Mouse (Mus musculus) gastrocnemius, postnatal 25 days (tissue): ENCODE measurements at regions not wholly inside any gene's neighbourhood (a gene's known extent, or its start where the extent isn't known, plus 50 kb on each side); places are given as distances from the start of the nearest gene placed in this dataset.
A peak's percentile ranks its signal among the peaks of the same experiment; 100 is the strongest.

Experiments used
- DNase-seq: peaks from one replicate; pipeline ENCODE4 v3.0.0; 2022

DNA sequence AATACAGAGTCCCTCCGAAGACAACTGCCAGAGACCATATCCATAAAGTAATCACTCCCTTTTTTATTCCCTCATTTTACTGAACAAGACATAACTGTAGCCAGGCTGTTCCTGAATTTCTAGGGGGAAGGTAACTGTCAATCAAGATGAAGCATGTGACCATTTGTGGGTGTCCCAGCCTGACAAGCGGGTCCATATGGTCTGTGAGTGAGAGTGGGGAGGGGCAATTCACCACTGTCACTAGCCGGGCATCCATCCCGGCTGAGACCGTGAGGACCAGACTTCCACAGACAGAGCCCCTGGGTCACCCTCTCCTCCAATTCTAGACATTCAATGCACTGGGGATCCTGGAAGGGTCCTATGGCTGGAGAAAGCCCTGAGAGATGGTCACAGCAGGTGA, 54.6 kb downstream of the Gm11733 start:
- DNase-seq: no peak

- DNase-seq: no peak
These were observed 56.4 kb downstream of the Gm11733 start for GRCm38 (mm10) chr11:117540609-117541008.

DNA sequence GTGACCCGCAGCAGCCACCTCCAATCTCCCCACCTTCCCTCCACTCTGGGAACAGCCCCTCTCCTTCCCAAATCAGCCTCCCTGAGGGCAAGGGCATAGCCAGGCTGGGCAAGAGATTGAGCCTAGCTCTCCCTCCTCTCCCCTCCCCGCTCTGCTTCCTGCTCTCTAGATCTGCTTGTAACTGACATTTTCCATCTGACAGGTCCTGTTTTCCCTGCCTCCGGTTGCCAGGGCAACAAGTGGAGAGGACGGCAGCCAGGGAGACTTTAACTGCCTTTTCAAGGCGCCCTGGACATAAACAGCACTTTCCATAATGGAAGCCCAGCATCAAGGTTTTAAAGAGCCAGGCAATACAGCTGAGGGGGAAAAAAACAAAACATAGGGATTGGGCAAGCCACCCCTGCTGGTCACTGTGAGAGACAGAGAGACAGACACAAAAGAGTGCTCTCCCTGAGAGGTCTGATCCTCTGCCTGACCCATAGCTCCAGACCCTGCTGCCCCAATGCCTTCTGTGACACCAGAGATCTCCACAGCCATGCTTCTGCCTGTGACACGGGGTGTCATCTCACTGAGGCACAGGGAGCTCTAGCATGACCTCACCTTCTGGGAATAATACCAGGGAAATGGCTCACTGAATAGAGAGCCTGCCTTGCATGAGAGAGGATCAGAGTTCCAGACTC, 57.2 kb downstream of the Gm11733 start:
- DNase-seq: peak; percentile 49

GRCm38 (mm10) chr11:117543191-117543590, 59.0 kb downstream of the Gm11733 start:
- peak; percentile 85 for DNase-seq

DNA sequence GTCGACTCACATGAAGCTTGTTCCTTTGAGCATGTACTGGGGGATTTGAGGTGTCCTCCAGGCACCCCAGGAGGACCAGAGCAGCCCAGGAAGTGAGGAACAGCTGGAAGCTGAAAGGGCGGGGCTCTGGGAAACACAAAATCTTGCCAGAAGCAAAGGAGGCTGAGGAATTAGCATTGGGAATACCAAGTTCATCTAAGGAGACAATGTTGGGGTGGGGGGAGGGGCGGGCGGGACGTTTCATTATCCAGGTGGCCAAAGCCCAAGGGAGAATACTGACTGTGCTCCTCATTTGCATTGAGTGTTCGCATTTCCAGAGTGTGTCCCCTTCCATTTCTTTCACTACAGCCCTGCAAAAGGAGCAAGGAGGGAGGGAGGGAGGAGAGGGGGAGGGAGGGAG, 60.3 kb downstream of the Gm11733 start:
- DNase-seq: no peak

DNA sequence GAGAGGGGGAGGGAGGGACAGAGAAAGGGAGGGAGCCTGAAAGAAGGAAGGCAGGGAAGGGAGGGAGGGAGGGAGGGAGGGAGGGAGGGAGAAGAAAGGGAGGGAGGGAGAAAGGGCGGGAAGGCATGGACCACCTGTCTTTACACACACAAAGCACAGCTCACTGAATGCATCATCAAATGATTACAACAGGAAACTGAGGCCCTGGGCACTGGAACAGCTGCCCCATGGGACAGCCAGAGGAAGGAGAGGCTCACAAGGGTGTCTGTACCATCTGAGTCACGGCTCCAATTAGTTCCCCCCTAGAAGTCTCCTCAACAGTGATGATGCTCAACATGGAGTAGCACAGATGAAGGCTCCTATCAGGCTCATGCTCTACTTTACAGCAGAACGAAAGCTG, 60.8 kb downstream of the Gm11733 start:
- no peak for DNase-seq

DNA sequence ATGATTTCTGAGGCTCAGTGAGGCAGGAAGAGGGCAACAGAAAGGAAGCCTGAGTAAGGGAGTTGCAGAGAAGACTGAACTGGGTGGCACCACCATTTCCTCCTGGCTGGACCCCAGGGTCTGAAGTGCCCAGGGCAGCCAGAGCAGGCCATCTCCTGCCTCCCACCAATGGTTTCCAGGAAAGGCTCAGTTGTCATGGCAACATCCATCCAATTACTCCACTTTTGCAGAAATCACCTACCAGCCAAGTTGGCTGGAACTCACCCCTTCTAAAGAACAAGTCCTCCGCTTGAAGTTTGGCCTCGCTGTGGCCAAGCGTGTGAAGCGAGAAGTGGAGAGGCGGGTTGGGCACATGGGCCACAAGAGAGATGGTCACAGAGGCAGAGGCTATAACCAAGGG, 67.8 kb downstream of the Gm11733 start:
- DNase-seq: no peak

GRCm38 (mm10) chr11:117552430-117552969, 68.3 kb downstream of the Gm11733 start:
- peak; percentile 77 for DNase-seq

DNA sequence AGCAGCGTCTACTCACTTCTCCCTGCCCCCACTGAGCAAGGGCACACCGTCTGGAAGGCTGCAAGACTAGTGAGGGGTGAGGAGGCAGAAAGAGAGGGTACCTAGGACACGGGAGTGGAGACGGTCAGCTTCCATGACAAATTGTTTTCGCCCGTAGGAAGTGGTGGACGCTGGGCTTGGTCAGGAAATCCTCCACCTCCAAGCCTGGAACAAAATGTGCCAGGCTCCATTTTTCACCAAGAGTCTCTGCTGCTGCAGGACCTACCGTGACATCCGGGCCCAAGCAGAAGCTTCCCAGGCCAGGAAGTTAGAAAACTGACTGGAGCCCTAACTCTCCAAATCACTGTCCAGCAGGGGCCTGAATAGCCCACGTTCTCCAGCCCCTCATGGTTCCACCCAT, 69.9 kb downstream of the Gm11733 start:
- DNase-seq: no peak

DNA sequence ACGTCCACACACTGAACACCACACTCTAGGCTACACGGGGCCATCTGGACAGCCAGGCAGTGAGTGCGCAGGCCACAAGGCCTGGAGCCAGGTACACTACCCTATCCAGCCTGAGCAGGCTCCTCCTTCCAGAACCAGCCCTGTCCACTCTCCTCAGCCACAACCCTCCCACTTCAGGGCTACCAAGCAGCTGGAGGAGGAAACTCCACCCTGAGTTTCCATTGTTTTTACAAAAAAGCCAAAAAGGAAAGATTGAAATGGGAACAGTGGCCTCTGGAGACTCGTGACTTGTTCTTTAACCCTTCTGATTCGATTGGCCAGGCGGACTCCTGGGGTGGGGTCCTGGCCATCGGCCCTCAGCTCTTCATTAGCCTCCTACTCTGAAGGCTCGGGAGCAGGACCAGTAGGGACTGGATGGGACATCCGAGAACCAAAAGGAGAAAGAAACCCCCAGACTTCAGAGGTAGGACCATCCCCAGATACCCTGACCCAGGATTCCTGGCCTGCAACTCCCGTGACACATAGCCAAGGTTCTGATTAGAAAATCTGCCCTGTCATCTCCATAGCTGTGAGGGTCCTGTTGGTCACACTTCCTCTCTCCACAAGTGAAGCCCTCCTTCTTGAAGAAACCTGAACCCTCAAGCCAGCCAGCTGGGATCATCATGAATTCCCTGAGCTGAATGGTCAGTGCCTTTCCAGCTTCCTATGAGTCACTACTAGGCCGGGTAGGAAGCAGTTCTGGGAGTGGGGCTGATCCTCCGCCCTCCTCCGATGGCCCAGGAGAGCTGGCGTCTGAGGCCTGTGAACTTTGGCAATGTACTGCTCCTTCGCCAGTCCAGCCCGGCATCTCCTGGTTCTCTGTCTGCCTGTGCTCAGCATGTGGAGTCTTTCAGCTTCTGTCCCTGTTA, 73.6 kb downstream of the Gm11733 start:
- DNase-seq: peak; percentile 84

DNA sequence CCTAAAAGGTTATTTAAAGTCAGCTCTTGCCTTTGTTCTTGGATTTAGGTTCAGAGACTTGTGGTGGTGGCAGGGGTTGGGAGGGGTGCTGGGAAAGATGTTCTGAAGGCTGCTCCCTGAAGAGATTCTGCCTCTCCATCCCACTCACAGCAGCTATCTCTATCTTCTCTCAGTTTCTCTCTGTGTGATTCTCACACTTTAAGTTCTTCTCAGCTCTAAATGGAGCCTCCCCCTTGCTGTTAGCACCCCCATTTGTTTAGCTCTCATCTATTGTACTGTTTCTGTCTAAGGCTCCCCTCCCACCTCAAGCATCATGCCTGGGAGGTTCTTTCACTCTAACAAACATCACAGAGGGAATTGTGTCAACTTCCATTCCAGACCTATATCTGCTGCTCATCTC, 75.7 kb downstream of the Gm11733 start:
- no peak for DNase-seq

GRCm38 (mm10) chr11:117567961-117568605, 83.9 kb downstream of the Gm11733 start:
- peak; percentile 56 for DNase-seq

DNA sequence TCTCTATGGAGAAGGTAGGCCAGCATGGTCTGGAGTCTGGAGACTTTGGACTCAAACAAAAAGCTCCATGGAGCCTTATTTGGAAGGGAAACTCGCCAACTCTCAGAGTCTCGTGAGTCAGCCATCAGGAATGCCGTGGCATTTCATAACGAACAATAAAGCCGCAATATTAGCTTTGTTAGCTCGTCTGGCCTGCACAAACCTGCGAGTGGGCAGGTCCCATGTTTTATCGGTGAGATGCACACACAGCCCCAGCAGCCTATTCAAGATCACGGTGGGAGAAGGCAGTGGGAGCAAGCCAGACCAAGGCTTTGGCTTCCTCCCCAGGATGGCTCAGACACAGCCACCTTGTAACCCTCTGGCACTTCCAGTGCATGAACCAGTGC, 84.4 kb downstream of the Gm11733 start:
- peak; percentile 63 for DNase-seq

GRCm38 (mm10) chr11:117569566-117570101, 84.5 kb upstream of the Tnrc6c start:
- no peak for DNase-seq

GRCm38 (mm10) chr11:117571858-117572257, 82.2 kb upstream of the Tnrc6c start:
- no peak for DNase-seq

GRCm38 (mm10) chr11:117574721-117575120, 79.4 kb upstream of the Tnrc6c start:
- peak; percentile 77 for DNase-seq

DNA sequence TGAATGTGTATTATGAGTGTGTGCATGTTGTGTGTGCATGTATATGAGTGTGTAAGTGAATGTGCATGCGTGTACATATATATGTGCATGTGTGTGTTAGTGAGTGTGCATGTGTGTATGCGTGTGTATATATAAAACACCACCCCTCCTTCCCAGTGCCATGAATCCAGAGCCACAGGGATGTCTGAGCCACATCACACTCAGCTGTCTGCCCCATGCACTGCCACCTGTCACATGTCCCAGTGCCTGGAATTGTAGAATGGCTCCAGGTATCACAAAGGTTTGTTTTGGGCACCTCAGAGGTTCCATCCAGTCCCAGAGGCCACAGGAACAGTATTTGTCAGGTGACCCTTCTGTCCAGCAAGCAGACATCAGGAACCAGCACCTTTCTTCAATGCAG, 75.0 kb upstream of the Tnrc6c start:
- no peak for DNase-seq

GRCm38 (mm10) chr11:117579720-117580119, 74.4 kb upstream of the Tnrc6c start:
- no peak for DNase-seq

GRCm38 (mm10) chr11:117583478-117583877, 70.6 kb upstream of the Tnrc6c start:
- DNase-seq: no peak

GRCm38 (mm10) chr11:117585556-117585955, 68.5 kb upstream of the Tnrc6c start:
- DNase-seq: no peak

DNA sequence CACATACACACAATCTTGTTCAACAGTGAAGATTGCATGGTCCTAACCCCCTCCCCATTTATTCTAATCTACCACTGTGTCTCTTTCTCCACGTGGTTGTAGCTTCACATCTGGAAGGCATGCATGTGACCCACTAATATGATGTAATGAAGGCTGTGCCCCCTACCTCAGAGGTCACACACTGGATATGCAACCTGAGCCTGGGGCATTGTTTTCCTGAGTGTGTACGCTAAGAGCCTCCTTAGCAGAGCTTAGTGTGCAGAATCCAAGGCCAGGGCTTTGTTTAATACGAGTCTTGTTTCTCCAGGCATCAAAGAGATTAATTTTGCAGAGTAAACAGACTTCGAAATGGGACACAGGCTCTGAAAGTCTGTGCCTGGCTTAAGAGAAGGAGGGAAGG, 68.0 kb upstream of the Tnrc6c start:
- no peak for DNase-seq

DNA sequence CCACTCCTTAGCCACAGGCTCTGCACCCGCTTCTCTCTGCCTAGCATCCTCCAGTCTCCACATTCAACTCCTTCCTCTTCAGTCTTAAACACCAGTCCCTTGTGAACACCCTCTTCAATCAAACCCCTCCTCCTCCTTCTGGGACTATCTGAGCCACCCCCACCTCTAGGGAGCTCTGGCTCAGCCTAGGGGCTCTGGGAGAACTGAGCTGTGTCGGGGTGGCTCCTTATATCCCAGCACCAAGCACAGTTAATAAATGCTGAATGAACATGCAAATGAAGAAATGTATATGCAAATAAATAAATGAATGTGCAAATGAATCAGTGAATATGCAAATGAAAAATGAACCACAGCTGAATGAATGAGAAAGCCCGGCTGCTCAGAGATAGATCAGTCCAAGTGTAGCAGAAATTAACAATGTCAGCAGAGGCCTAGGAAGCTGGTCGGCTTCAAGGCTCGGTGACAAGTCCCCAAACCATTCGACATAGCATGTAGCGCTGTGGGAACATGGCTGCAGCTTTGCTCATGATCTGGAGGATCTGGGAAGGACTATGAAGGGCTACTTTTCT, 67.1 kb upstream of the Tnrc6c start:
- no peak for DNase-seq
